Mouse (Mus musculus): ENCODE results near the gene Ppm1f. TPM values are rescaled to one million over a fixed set of nuclear protein-coding genes. Genes with fewer than 3 reads are reported as not detected.
"Not testable (repeated sequence)": the region's sequence is repeated elsewhere in the genome, so short reads cannot be mapped to it uniquely, and the experiment has no call there.

The Ppm1f gene
- 21.7 and 24.3 TPM in 2 replicates for polyA plus RNA-seq (2014; fragmentation: Nextera tagmentation; extraction: Ambion mirVana)

DNA sequence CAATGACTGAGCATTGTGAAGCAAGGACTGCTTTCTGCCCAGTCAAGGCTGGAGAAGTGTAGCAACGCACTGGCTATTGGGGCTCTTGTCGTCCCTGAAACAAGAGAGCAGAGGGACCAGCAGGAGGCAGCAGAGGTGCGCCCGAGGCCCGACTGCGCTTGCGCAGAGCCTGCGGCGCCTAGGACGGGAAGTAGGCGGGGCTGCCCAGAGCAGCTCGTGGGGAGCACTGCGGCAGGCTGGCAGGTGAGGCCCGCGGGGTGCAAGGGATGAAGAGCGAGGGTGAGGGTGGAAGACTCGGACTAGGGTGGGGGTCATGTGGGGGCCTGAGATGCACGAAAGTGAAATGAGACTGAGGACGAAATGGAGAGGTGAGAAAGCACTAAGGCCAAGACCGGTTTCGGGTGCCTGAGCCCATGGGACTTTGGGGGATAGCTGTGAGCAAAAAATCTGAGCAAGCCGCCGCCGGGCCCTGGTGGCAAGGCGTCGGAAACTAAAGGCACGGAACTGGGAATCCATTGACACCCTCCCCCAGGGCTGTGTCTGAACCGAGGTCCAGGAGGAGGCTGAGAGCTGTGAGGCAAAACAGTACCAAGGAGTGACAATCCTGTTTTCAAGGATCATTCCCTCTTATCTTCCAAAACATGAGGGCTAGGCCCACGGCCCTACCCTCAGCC, at the start of gene Ppm1f:
Ppm1f (plus strand) TSS at position 88 of the 674 bp plus-strand sequence.
- Histone ChIP-seq H3K27ac (ENCODE audit: low read depth, low read length) (no peak within 1 kb of the TSS), H3K9me3 (ENCODE audit: control insufficient read depth, low read length) (no peaks in the 10 kb centered on the region)
- under 1% methylated on average over 29 of the region's 29 CpGs for WGBS

DNA sequence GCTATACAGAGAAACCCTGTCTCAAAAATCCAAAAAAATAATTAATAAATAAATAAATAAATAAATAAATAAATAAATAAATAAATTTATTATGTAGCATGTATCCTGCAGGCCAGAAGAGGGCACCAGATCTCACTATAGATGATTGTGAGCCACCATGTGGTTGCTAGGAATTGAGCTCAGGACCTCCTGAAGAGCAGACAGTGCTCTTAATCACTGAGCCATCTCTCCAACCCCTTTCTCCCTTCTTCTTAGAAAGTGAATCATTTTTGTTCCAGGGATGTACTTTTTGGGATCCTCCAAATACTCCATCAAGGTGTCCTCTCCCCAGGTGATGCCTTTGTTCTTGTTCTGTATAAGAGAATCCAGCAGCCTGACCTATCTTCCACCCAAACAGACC, 47.1 kb upstream of the Ppm1f start:
- DNase-seq (ENCODE audit: low spot score) = no peak

More for the DNA sequence above, at the start of gene Ppm1f:
- Histone ChIP-seq H3K4me1 (ENCODE audit: control insufficient read depth, insufficient read depth, low read length) (no peaks in the 10 kb centered on the region), H3K9ac (ENCODE audit: low read length) (peak within 1 kb of the TSS; percentile 53), H3K27me3 (ENCODE audit: control insufficient read depth, insufficient read depth, low read length) (no peaks in the 10 kb centered on the region), H3K36me3 (ENCODE audit: control insufficient read depth, insufficient read depth, low read length) (no peaks in the 10 kb centered on the region), H3K4me2 (ENCODE audit: low read depth) (peak within 1 kb of the TSS; percentile 69), H3K4me3 (ENCODE audit: low read depth, low read length) (peak within 1 kb of the TSS; percentile 41)
- peak; percentile 97 for DNase-seq (ENCODE audit: low spot score)
- ATAC-seq (ENCODE audit: insufficient read depth, low FRiP score, low TSS enrichment) = peak; percentile 90

DNA sequence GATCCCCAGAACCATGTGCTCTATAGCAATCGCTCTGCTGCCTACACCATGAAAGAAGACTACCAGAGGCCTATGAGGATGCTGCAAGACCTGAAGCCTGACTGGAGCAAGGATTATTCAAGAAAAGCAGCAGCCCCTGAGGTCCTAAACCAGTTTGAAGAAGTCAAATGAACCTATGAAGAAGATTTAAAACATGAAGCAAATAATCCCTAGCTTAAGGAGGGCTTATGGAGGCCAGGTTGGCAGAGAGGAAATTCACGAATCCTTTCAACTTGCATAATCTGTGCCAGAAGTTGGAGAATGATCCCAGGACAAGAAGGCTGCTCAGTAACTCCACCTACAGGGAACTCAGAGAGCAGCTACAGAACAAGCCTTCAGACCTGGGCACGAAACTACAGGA, 43.9 kb upstream of the Ppm1f start:
- 89% methylated on average over 3 of the region's 3 CpGs for WGBS
- Histone ChIP-seq H3K9ac (ENCODE audit: low read length) (no peak overlapping the region), H3K4me2 (ENCODE audit: low read depth) (no peak overlapping the region), H3K4me3 (ENCODE audit: low read depth, low read length) (no peak overlapping the region), H3K27me3 (ENCODE audit: control insufficient read depth, insufficient read depth, low read length) (no peaks in the 10 kb centered on the region), H3K4me1 (ENCODE audit: control insufficient read depth, insufficient read depth, low read length) (no peaks in the 10 kb centered on the region), H3K9me3 (ENCODE audit: control insufficient read depth, low read length) (no peaks in the 10 kb centered on the region), H3K36me3 (ENCODE audit: control insufficient read depth, insufficient read depth, low read length) (no peaks in the 10 kb centered on the region), H3K27ac (ENCODE audit: low read depth, low read length) (no peak overlapping the region)
- ATAC-seq (ENCODE audit: insufficient read depth, low FRiP score, low TSS enrichment) (no peak), DNase-seq (ENCODE audit: low spot score) (no peak)

More for the DNA sequence above, 47.1 kb upstream of the Ppm1f start:
- no peak overlapping the region for H3K27ac ChIP-seq (ENCODE audit: low read depth, low read length)
- H3K36me3 ChIP-seq (ENCODE audit: control insufficient read depth, insufficient read depth, low read length) = no peaks in the 10 kb centered on the region
- H3K4me3 ChIP-seq (ENCODE audit: low read depth, low read length) = no peak overlapping the region
- H3K4me2 ChIP-seq (ENCODE audit: low read depth) = no peak overlapping the region
- no peaks in the 10 kb centered on the region for H3K9me3 ChIP-seq (ENCODE audit: control insufficient read depth, low read length)
- no peaks in the 10 kb centered on the region for H3K4me1 ChIP-seq (ENCODE audit: control insufficient read depth, insufficient read depth, low read length)
- H3K27me3 ChIP-seq (ENCODE audit: control insufficient read depth, insufficient read depth, low read length) = no peaks in the 10 kb centered on the region
- no peak overlapping the region for H3K9ac ChIP-seq (ENCODE audit: low read length)
- no peak for ATAC-seq (ENCODE audit: insufficient read depth, low FRiP score, low TSS enrichment)

DNA sequence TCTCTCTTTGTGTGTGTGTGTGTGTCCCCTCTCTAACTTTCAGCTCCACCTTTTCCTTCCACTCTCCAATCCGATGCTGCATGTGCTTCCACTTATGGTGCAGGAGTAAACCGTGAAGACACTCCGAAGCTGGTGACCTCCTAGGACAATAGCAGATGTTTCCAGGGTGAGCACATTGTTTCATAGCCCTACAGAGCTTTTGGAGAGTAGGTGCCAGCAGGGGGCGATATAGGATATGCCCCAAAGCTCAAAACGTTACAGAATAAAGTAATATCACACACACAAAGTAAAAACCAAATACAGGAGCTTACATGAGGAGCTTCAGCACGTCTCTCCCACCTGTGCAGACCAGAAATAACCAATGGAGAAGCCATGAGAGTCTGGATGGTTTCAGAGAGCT, 41.4 kb upstream of the Ppm1f start:
- Histone ChIP-seq H3K4me3 (ENCODE audit: low read depth, low read length) (no peak overlapping the region), H3K9me3 (ENCODE audit: control insufficient read depth, low read length) (no peaks in the 10 kb centered on the region), H3K27ac (ENCODE audit: low read depth, low read length) (no peak overlapping the region), H3K36me3 (ENCODE audit: control insufficient read depth, insufficient read depth, low read length) (no peaks in the 10 kb centered on the region), H3K4me1 (ENCODE audit: control insufficient read depth, insufficient read depth, low read length) (no peaks in the 10 kb centered on the region), H3K9ac (ENCODE audit: low read length) (no peak overlapping the region), H3K27me3 (ENCODE audit: control insufficient read depth, insufficient read depth, low read length) (no peaks in the 10 kb centered on the region), H3K4me2 (ENCODE audit: low read depth) (no peak overlapping the region)
- ATAC-seq (ENCODE audit: insufficient read depth, low FRiP score, low TSS enrichment) (no peak), DNase-seq (ENCODE audit: low spot score) (peak; percentile 19)
- 29% methylated on average over 6 of the region's 6 CpGs for WGBS

DNA sequence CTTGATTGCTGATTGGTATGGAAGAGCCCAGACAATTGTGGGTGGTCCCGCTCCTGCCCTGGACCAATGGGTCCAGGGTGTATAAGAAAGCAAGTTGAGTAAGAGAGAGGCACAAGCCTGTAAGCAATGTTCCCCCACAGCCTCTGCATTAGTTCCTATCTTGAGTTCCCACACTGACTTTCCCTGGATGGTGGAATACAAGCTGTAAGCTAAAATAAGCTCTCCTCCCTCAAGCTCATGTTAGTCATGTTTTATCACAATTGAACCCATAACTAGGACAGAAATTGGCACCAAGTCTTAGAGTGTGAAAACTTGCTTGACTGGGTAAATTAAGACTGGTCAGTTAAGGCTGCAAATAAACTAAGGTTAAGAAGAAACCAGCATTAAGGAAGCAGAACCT, 40.7 kb upstream of the Ppm1f start:
- Histone ChIP-seq H3K36me3 (ENCODE audit: control insufficient read depth, insufficient read depth, low read length) (no peaks in the 10 kb centered on the region), H3K4me1 (ENCODE audit: control insufficient read depth, insufficient read depth, low read length) (no peaks in the 10 kb centered on the region), H3K4me2 (ENCODE audit: low read depth) (no peak overlapping the region), H3K9ac (ENCODE audit: low read length) (no peak overlapping the region), H3K9me3 (ENCODE audit: control insufficient read depth, low read length) (no peaks in the 10 kb centered on the region), H3K27ac (ENCODE audit: low read depth, low read length) (no peak overlapping the region), H3K27me3 (ENCODE audit: control insufficient read depth, insufficient read depth, low read length) (no peaks in the 10 kb centered on the region), H3K4me3 (ENCODE audit: low read depth, low read length) (no peak overlapping the region)
- WGBS = 91% methylated on average over 1 of the region's 1 CpGs
- DNase-seq (ENCODE audit: low spot score) = no peak
- no peak for ATAC-seq (ENCODE audit: insufficient read depth, low FRiP score, low TSS enrichment)

DNA sequence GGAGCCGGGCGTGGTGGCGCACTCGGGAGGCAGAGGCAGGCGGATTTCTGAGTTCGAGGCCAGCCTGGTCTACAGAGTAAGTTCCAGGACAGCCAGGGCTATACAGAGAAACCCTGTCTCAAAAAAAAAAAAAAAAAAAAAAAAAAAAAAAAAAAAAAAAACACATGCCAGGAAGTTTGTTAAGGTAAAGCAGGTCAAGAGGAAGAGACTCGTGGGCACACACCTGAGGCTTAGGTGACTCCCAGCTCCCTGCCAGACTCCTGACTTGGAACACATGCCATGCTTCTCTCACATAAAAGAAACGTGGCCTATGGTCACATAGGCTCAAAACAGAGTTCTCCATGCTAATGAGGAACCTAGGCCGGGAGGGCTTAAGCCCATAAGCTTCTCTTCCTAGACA, 40.2 kb upstream of the Ppm1f start:
- not testable (repeated sequence) for H3K27me3 ChIP-seq (ENCODE audit: control insufficient read depth, insufficient read depth, low read length); H3K4me1 ChIP-seq (ENCODE audit: control insufficient read depth, insufficient read depth, low read length); DNase-seq (ENCODE audit: low spot score); H3K9me3 ChIP-seq (ENCODE audit: control insufficient read depth, low read length); H3K27ac ChIP-seq (ENCODE audit: low read depth, low read length); ATAC-seq (ENCODE audit: insufficient read depth, low FRiP score, low TSS enrichment); H3K36me3 ChIP-seq (ENCODE audit: control insufficient read depth, insufficient read depth, low read length); H3K9ac ChIP-seq (ENCODE audit: low read length); H3K4me2 ChIP-seq (ENCODE audit: low read depth); H3K4me3 ChIP-seq (ENCODE audit: low read depth, low read length)
- 87% methylated on average over 9 of the region's 9 CpGs for WGBS

DNA sequence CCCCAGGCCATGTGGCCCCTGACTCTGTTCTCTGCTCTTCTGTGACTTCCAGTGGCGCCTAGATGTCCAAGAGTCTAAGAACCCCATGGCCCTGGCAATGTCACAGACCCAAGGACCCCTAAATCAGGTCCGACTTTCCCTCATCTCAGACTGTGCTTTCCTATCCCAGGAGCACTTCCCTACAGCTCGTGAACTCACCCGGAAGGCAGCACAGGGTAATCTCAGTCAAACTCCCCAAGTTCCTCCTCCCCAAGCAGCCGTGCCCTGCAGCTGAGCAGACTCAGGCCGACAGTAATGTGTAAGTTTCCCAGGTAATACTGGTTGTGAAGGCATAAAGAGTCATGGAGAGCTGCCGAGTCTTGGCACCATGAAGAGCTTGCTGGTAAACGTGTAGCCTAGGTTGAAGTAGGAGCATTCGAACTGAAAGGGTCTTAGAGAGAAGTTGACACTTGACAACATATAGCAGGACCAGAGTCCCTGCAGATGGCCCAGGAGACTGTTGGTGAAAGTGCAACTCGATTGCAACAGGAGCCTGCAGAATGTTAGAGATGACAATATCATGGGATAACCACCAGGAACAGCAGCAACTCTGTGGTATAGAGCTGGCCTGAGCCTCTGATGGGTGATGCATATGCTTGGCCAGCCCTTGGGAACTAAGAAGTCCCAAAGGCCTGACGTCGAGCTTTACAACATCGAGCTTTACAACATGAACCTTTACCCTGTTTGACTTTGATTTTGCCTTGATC, 39.4 kb upstream of the Ppm1f start:
- no peak for ATAC-seq (ENCODE audit: insufficient read depth, low FRiP score, low TSS enrichment)
- 80% methylated on average over 13 of the region's 13 CpGs for WGBS

DNA sequence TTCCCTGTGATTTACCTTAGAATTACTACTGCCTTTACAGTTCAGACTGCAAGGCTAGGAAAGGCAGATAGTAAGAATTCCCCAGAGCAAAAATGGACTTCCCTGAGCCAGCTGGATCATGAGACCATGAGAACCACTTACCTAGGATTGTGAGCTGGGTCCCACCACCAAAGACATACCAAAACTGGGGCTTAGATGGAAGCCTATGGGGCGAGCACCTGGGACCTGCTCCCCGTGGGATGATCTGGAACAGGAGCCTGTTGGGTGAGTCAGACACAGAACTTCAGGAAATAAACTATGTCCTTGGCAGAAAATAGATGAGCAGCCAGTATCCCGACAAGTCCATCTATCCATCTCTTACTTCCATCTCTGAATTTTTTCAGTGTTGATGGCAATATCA, 34.0 kb upstream of the Ppm1f start:
- Histone ChIP-seq H3K27ac (ENCODE audit: low read depth, low read length) (no peak overlapping the region), H3K4me3 (ENCODE audit: low read depth, low read length) (no peak overlapping the region), H3K4me2 (ENCODE audit: low read depth) (no peak overlapping the region), H3K9ac (ENCODE audit: low read length) (no peak overlapping the region), H3K9me3 (ENCODE audit: control insufficient read depth, low read length) (no peaks in the 10 kb centered on the region), H3K4me1 (ENCODE audit: control insufficient read depth, insufficient read depth, low read length) (no peaks in the 10 kb centered on the region), H3K36me3 (ENCODE audit: control insufficient read depth, insufficient read depth, low read length) (no peaks in the 10 kb centered on the region), H3K27me3 (ENCODE audit: control insufficient read depth, insufficient read depth, low read length) (no peaks in the 10 kb centered on the region)
- WGBS = 85% methylated on average over 3 of the region's 3 CpGs
- DNase-seq (ENCODE audit: low spot score) = no peak
- ATAC-seq (ENCODE audit: insufficient read depth, low FRiP score, low TSS enrichment) = no peak

More for the DNA sequence above, 39.4 kb upstream of the Ppm1f start:
- no peaks in the 10 kb centered on the region for H3K9me3 ChIP-seq (ENCODE audit: control insufficient read depth, low read length)
- no peak overlapping the region for H3K9ac ChIP-seq (ENCODE audit: low read length)
- H3K36me3 ChIP-seq (ENCODE audit: control insufficient read depth, insufficient read depth, low read length) = no peaks in the 10 kb centered on the region
- H3K4me2 ChIP-seq (ENCODE audit: low read depth) = no peak overlapping the region
- no peak overlapping the region for H3K4me3 ChIP-seq (ENCODE audit: low read depth, low read length)
- no peaks in the 10 kb centered on the region for H3K4me1 ChIP-seq (ENCODE audit: control insufficient read depth, insufficient read depth, low read length)
- H3K27me3 ChIP-seq (ENCODE audit: control insufficient read depth, insufficient read depth, low read length) = no peaks in the 10 kb centered on the region
- no peak for DNase-seq (ENCODE audit: low spot score)
- no peak overlapping the region for H3K27ac ChIP-seq (ENCODE audit: low read depth, low read length)

DNA sequence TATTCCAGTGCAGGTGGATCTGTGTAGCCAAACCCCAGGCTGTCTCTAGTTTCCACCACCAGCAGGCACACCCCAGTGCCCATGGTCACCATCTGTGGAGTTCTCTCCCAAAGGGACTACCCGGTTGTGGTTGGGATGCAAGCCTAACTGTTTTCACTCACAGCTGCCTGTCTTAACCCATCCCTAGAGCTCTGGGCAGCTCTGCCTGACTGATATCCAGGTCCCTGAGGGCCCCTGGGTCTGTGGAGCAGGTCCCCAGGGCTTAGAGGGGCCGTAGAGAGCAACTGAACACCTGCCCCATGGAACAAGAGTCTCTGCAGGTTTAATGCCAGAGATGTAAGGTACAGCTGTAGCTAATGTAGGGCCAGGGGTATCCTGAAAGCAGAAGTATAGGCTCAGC, 32.3 kb upstream of the Ppm1f start, which contains the start of gene Igll1:
Igll1 (minus strand) TSS at position 8 of the 400 bp plus-strand sequence.
- Histone ChIP-seq H3K27me3 (ENCODE audit: control insufficient read depth, insufficient read depth, low read length) (no peaks in the 10 kb centered on the region), H3K4me1 (ENCODE audit: control insufficient read depth, insufficient read depth, low read length) (no peaks in the 10 kb centered on the region), H3K27ac (ENCODE audit: low read depth, low read length) (no peak within 1 kb of the TSS), H3K4me3 (ENCODE audit: low read depth, low read length) (no peak within 1 kb of the TSS), H3K9ac (ENCODE audit: low read length) (no peak within 1 kb of the TSS), H3K36me3 (ENCODE audit: control insufficient read depth, insufficient read depth, low read length) (no peaks in the 10 kb centered on the region), H3K4me2 (ENCODE audit: low read depth) (no peak within 1 kb of the TSS), H3K9me3 (ENCODE audit: control insufficient read depth, low read length) (no peaks in the 10 kb centered on the region)
- no peak for DNase-seq (ENCODE audit: low spot score)
- no peak for ATAC-seq (ENCODE audit: insufficient read depth, low FRiP score, low TSS enrichment)
- 86% methylated on average over 2 of the region's 2 CpGs for WGBS
